In the genomic region with DNA sequence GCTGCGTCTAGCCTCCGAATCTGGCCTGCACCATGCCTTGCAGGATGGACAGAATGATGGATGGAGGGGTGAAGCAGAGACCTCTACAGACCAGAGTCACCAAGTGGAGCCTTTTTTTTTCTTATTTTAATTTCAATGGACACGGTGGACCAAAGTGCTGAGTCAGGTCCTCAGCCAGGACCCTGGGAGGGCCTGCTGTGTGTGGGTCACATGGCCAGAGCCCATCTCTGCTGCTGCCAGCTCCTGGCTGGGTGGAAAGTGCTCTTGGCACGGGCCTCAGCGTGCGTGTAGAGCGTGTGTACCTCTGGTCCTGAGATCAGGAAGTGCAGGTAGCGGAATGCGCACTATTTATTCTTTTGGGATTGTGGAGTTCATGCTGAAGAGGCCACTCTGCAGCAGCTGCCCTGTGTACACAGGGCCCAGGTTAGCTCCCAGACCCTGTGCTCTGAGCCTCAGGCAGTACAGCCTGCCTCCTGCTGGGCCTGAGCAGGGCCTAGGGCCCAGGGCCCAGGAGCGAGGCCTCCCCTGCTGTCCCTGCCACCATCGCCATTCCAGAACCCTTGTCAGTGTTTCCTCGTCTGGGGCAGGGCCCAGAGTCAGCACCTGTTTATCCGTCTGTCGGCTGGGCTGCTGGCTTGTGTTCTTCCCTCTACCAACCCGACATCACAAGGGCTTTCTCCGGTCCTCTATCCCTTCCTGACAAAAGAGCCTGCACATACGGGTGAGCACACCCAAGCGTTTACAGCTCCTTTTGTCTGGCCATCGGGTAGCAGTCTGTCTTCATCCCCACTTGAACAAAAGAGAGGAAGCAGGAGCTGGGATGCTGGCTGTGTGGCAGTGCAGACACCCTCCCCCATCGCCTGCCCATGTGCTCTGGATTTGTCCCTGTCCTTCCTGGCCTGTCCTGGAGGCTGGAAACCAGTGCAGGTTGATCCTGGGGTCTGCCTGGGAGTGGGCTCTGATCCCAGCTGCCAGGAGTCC, we compare ENCODE assay signal across 8 mouse cellular contexts. TPM values are rescaled to one million over a fixed set of nuclear protein-coding genes. Genes with fewer than 3 reads are reported as not detected.
A peak's percentile ranks its signal among the peaks of the same experiment; 100 is the strongest.
DNase-seq lines count a peak whose midpoint lies in the region; ATAC-seq and TF ChIP-seq lines count a peak whose summit lies in the region.

No protein-coding gene starts in this region.

- ATAC-seq in heart, embryonic 16.5 days (replicated peaks; ENCODE audit: extremely low read depth, insufficient read depth, low FRiP score) = peak; percentile 68
- ATAC-seq in midbrain, embryonic 14.5 days (ENCODE audit: low FRiP score, low TSS enrichment) = peak; percentile 68

- H3K4me2 ChIP-seq in heart, embryonic 16.5 days (ENCODE audit: low read depth, low read length) = no peak overlapping the region
- peak overlapping the region; percentile 4; the same call in 1 of the 2 replicates for H3K4me2 ChIP-seq in midbrain, embryonic 14.5 days (ENCODE audit: low read length)

- no peak for TF ChIP-seq POLR2A in thymus, adult 2 months (IDR thresholded peaks at IDR 0.05; ENCODE audit: control insufficient read depth, extremely low read depth, insufficient read depth, low read length, poor library complexity)

- no peaks in the 10 kb centered on the region for H3K9me3 ChIP-seq in heart, embryonic 16.5 days (replicated peaks; ENCODE audit: control insufficient read depth, low read length)
- no peaks in the 10 kb centered on the region for H3K9me3 ChIP-seq in hindbrain, embryonic 10.5 days
- H3K9me3 ChIP-seq in midbrain, embryonic 14.5 days (ENCODE audit: control insufficient read depth, low read length) = no peaks in the 10 kb centered on the region

- peak overlapping the region; percentile 85 for H3K27ac ChIP-seq in heart, embryonic 16.5 days (ENCODE audit: low read length)
- H3K27ac ChIP-seq in hindbrain, embryonic 10.5 days = peak overlapping the region; percentile 94
- peak overlapping the region; percentile 80 for H3K27ac ChIP-seq in midbrain, embryonic 14.5 days (replicated peaks; ENCODE audit: low read depth, low read length)
- H3K27ac ChIP-seq in thymus, adult 2 months (ENCODE audit: control insufficient read depth, insufficient read depth, low read length) = no peak overlapping the region

- H3K9ac ChIP-seq in heart, embryonic 16.5 days (ENCODE audit: low read length) = no peak overlapping the region; the same call in none of the 2 replicates
- peak overlapping the region; percentile 39 for H3K9ac ChIP-seq in midbrain, embryonic 14.5 days (replicated peaks; ENCODE audit: low read length)

- peaks cover 11% of the 10 kb centered on the region; the same call in 1 of the 2 replicates for H3K4me1 ChIP-seq in heart, embryonic 16.5 days (ENCODE audit: control insufficient read depth, insufficient read depth, low read length)
- H3K4me1 ChIP-seq in hindbrain, embryonic 10.5 days (replicated peaks) = peaks cover 52% of the 10 kb centered on the region
- H3K4me1 ChIP-seq in midbrain, embryonic 14.5 days (ENCODE audit: control insufficient read depth, insufficient read depth, low read length) = peaks cover 12% of the 10 kb centered on the region; the same call in 1 of the 2 replicates
- no peaks in the 10 kb centered on the region for H3K4me1 ChIP-seq in thymus, adult 2 months (replicated peaks; ENCODE audit: control insufficient read depth, insufficient read depth, low read length)

- no peak overlapping the region for H3K4me3 ChIP-seq in heart, embryonic 16.5 days (ENCODE audit: low read length)
- H3K4me3 ChIP-seq in hindbrain, embryonic 10.5 days = peak overlapping the region; percentile 26
- H3K4me3 ChIP-seq in midbrain, embryonic 14.5 days (replicated peaks; ENCODE audit: low read depth, low read length) = no peak overlapping the region
- no peak overlapping the region for H3K4me3 ChIP-seq in thymus, adult 2 months (ENCODE audit: control insufficient read depth, insufficient read depth, low read length)

- no peak for TF ChIP-seq CTCF in thymus, adult 2 months (IDR thresholded peaks at IDR 0.05; ENCODE audit: borderline replicate concordance, control insufficient read depth, extremely low read depth, insufficient read depth, low read length, poor library complexity)

- H3K27me3 ChIP-seq in heart, embryonic 16.5 days (ENCODE audit: control insufficient read depth, insufficient read depth, low read length) = no peaks in the 10 kb centered on the region
- H3K27me3 ChIP-seq in hindbrain, embryonic 10.5 days (ENCODE audit: insufficient read depth, poor library complexity, severe bottlenecking) = no peaks in the 10 kb centered on the region
- H3K27me3 ChIP-seq in midbrain, embryonic 14.5 days (ENCODE audit: control insufficient read depth, insufficient read depth, low read length) = no peaks in the 10 kb centered on the region
- no peaks in the 10 kb centered on the region for H3K27me3 ChIP-seq in thymus, adult 2 months (ENCODE audit: control insufficient read depth, insufficient read depth, low read length)

- peaks cover 38% of the 10 kb centered on the region for H3K36me3 ChIP-seq in heart, embryonic 16.5 days (ENCODE audit: control insufficient read depth, insufficient read depth)
- peaks cover 95% of the 10 kb centered on the region for H3K36me3 ChIP-seq in hindbrain, embryonic 10.5 days
- peaks cover 89% of the 10 kb centered on the region for H3K36me3 ChIP-seq in midbrain, embryonic 14.5 days (ENCODE audit: control insufficient read depth, insufficient read depth, low read length)
- peaks cover 8% of the 10 kb centered on the region; the same call in 1 of the 2 replicates for H3K36me3 ChIP-seq in thymus, adult 2 months (ENCODE audit: control insufficient read depth, insufficient read depth, low read length)

- DNase-seq in heart, postnatal 25 days (ENCODE audit: low spot score) = no peak
- peak; percentile 92 for DNase-seq in cerebellum, adult 11-12 months
- DNase-seq in hindbrain, embryonic 10.5 days (ENCODE audit: low spot score) = peak; percentile 73
- DNase-seq in midbrain, embryonic 14.5 days = peak; percentile 40
- DNase-seq in urinary bladder, postnatal 36 days (ENCODE audit: low spot score in 2 of 2) = no peak
- DNase-seq in adrenal gland, postnatal 10 days = no peak
- no peak for DNase-seq in thymus, adult 2 months

- 51% methylated on average over 20 of the region's 20 CpGs for WGBS in heart, embryonic 16.5 days
- WGBS in hindbrain, embryonic 10.5 days = 37% methylated on average over 20 of the region's 20 CpGs
- 14% methylated on average over 20 of the region's 20 CpGs for WGBS in midbrain, embryonic 14.5 days
- WGBS in thymus, adult 2 months = 97% methylated on average over 20 of the region's 20 CpGs

- intact Hi-C loops in heart, postnatal 25 days (cut with DNase I) = no loop called here

RNA-seq across cellular contexts. Expression of a gene that starts 7.4 kb away (rescaled TPM):
- 26.0 and 29.3 TPM in 2 replicates for polyA plus RNA-seq in heart, embryonic 16.5 days (2015; fragmentation: Nextera tagmentation; extraction: Ambion mirVana)
- 10 to 100 TPM in 1 of 2 experiments, 1 to 10 TPM in 1; 8.3 to 10.4 TPM for total RNA-seq in heart, postnatal 25 days (2021)
- polyA plus RNA-seq in hindbrain, embryonic 10.5 days (2016; fragmentation: Nextera tagmentation; extraction: Ambion mirVana) = 52.9 and 55.6 TPM in 2 replicates
- polyA plus RNA-seq in midbrain, embryonic 14.5 days (2014; fragmentation: Nextera tagmentation; extraction: Ambion mirVana) = 56.3 and 57.2 TPM in 2 replicates
- total RNA-seq in adrenal gland, postnatal 10 days (2021) = 10 to 100 TPM; 14.5 to 23.6 TPM
- 97.2 and 98.9 TPM in 2 replicates for polyA plus RNA-seq in thymus, adult 2 months (2012; rRNA removed)

RNA-seq across cellular contexts. Expression of a gene that starts 16.1 kb away (rescaled TPM):
- polyA plus RNA-seq in heart, embryonic 16.5 days (2015; fragmentation: Nextera tagmentation; extraction: Ambion mirVana) = 164 and 169 TPM in 2 replicates
- 100 to 1,000 TPM; 433 to 486 TPM for total RNA-seq in heart, postnatal 25 days (2021)
- 22.4 and 26.7 TPM in 2 replicates for polyA plus RNA-seq in hindbrain, embryonic 10.5 days (2016; fragmentation: Nextera tagmentation; extraction: Ambion mirVana)
- polyA plus RNA-seq in midbrain, embryonic 14.5 days (2014; fragmentation: Nextera tagmentation; extraction: Ambion mirVana) = 22.2 and 24.0 TPM in 2 replicates
- total RNA-seq in adrenal gland, postnatal 10 days (2021) = 100 to 1,000 TPM; 317 to 355 TPM
- polyA plus RNA-seq in thymus, adult 2 months (2012; rRNA removed) = 93.9 and 96.4 TPM in 2 replicates

RNA-seq across cellular contexts. Expression of a gene that starts 16.4 kb away (rescaled TPM):
- 125 and 126 TPM in 2 replicates for polyA plus RNA-seq in heart, embryonic 16.5 days (2015; fragmentation: Nextera tagmentation; extraction: Ambion mirVana)
- total RNA-seq in heart, postnatal 25 days (2021) = 10 to 100 TPM; 91.2 to 92.3 TPM
- polyA plus RNA-seq in hindbrain, embryonic 10.5 days (2016; fragmentation: Nextera tagmentation; extraction: Ambion mirVana) = 149 and 151 TPM in 2 replicates
- 86.7 and 115 TPM in 2 replicates for polyA plus RNA-seq in midbrain, embryonic 14.5 days (2014; fragmentation: Nextera tagmentation; extraction: Ambion mirVana)
- total RNA-seq in adrenal gland, postnatal 10 days (2021) = 100 to 1,000 TPM; 152 to 170 TPM
- 180 and 227 TPM in 2 replicates for polyA plus RNA-seq in thymus, adult 2 months (2012; rRNA removed)

RNA-seq across cellular contexts. Expression of a gene that starts 35.4 kb away (rescaled TPM):
- polyA plus RNA-seq in heart, embryonic 16.5 days (2015; fragmentation: Nextera tagmentation; extraction: Ambion mirVana) = 38.7 and 43.5 TPM in 2 replicates
- 10 to 100 TPM; 68.5 to 74.0 TPM for total RNA-seq in heart, postnatal 25 days (2021)
- 29.7 and 33.6 TPM in 2 replicates for polyA plus RNA-seq in hindbrain, embryonic 10.5 days (2016; fragmentation: Nextera tagmentation; extraction: Ambion mirVana)
- polyA plus RNA-seq in midbrain, embryonic 14.5 days (2014; fragmentation: Nextera tagmentation; extraction: Ambion mirVana) = 26.1 and 29.7 TPM in 2 replicates
- total RNA-seq in adrenal gland, postnatal 10 days (2021) = 100 to 1,000 TPM in 1 of 2 experiments, 10 to 100 TPM in 1; 97.5 to 111 TPM
- 25.8 and 28.7 TPM in 2 replicates for polyA plus RNA-seq in thymus, adult 2 months (2012; rRNA removed)

RNA-seq across cellular contexts. Expression of a gene that starts 40.3 kb away (rescaled TPM):
- polyA plus RNA-seq in heart, embryonic 16.5 days (2015; fragmentation: Nextera tagmentation; extraction: Ambion mirVana) = 135 and 136 TPM in 2 replicates
- 10 to 100 TPM; 39.7 to 40.3 TPM for total RNA-seq in heart, postnatal 25 days (2021)
- polyA plus RNA-seq in hindbrain, embryonic 10.5 days (2016; fragmentation: Nextera tagmentation; extraction: Ambion mirVana) = 80.5 and 89.3 TPM in 2 replicates
- polyA plus RNA-seq in midbrain, embryonic 14.5 days (2014; fragmentation: Nextera tagmentation; extraction: Ambion mirVana) = 129 and 183 TPM in 2 replicates
- total RNA-seq in adrenal gland, postnatal 10 days (2021) = 10 to 100 TPM; 70.9 to 89.7 TPM
- polyA plus RNA-seq in thymus, adult 2 months (2012; rRNA removed) = 253 and 265 TPM in 2 replicates

Comparison
In these comparisons a context has a peak if more than half of its experiments do, and no peak if none do; other contexts are left out.
1. DNase-seq: peak in cerebellum, adult 11-12 months (single experiment), hindbrain, embryonic 10.5 days (single experiment) and midbrain, embryonic 14.5 days (single experiment); none in heart, postnatal 25 days (single experiment), urinary bladder, postnatal 36 days (0 of 2), adrenal gland, postnatal 10 days (single experiment) and thymus, adult 2 months (single experiment).